Mouse (Mus musculus) thymus, postnatal 36 days (tissue): Measurements from ENCODE around the gene Akap7.
"Not testable (repeated sequence)": the region's sequence is repeated elsewhere in the genome, so short reads cannot be mapped to it uniquely, and the experiment has no call there.

Experiments used
- DNase-seq, 2 experiments: peaks; one replicate each; pipeline ENCODE4 v3.0.0; 2022; ENCODE audit warnings: mixed read lengths in 2 of 2

The Akap7 gene

GRCm38 (mm10) chr10:25184819-25185603 is 122.7 kb downstream of the Akap7 start:
- DNase-seq: no peak

- DNase-seq: no peak
Observed at GRCm38 (mm10) chr10:25183271-25183670, 124.4 kb downstream of the Akap7 start.

GRCm38 (mm10) chr10:25179030-25179429 is 128.6 kb downstream of the Akap7 start:
- no peak for DNase-seq

- DNase-seq: no peak
Observed at GRCm38 (mm10) chr10:25177270-25177669, 130.4 kb downstream of the Akap7 start.

GRCm38 (mm10) chr10:25174872-25175271 is 132.8 kb downstream of the Akap7 start:
- DNase-seq: no peak

- DNase-seq: no peak
Observed at GRCm38 (mm10) chr10:25167365-25168194, 140.1 kb downstream of the Akap7 start.

- DNase-seq: not testable (repeated sequence)
Observed at GRCm38 (mm10) chr10:25163510-25163909, 144.2 kb downstream of the Akap7 start.

- no peak for DNase-seq
Observed at GRCm38 (mm10) chr10:25161701-25162100, 146.0 kb downstream of the Akap7 start.

GRCm38 (mm10) chr10:25158651-25159050 is 149.0 kb downstream of the Akap7 start:
- no peak for DNase-seq

- DNase-seq: no peak
Observed at GRCm38 (mm10) chr10:25157339-25157738, 150.3 kb downstream of the Akap7 start.

GRCm38 (mm10) chr10:25154225-25154624 is 153.4 kb downstream of the Akap7 start:
- DNase-seq: no peak

GRCm38 (mm10) chr10:25151172-25151800 is 156.4 kb downstream of the Akap7 start:
- DNase-seq: no peak

- no peak for DNase-seq
Observed at GRCm38 (mm10) chr10:25145851-25146250, 161.8 kb downstream of the Akap7 start.

- DNase-seq: no peak
Observed at GRCm38 (mm10) chr10:25144787-25145761, 162.6 kb downstream of the Akap7 start.

- no peak for DNase-seq
Observed at GRCm38 (mm10) chr10:25141781-25142180, 165.9 kb downstream of the Akap7 start.

GRCm38 (mm10) chr10:25140155-25140755 is 167.4 kb downstream of the Akap7 start:
- no peak for DNase-seq

GRCm38 (mm10) chr10:25133581-25133980 is 174.1 kb downstream of the Akap7 start:
- DNase-seq: no peak

GRCm38 (mm10) chr10:25128455-25128863 is 179.2 kb downstream of the Akap7 start:
- no peak for DNase-seq

GRCm38 (mm10) chr10:25126035-25126434 is 181.6 kb downstream of the Akap7 start:
- DNase-seq: no peak

- no peak for DNase-seq
Observed at GRCm38 (mm10) chr10:25120871-25121554, 186.7 kb downstream of the Akap7 start.
